Mouse (Mus musculus) liver, postnatal 0 days (tissue): ENCODE data around the gene Mgat1.
A peak's percentile ranks its signal among the peaks of the same experiment; 100 is the strongest.

Experiments used
- CTCF ChIP-seq: sonication (generic); IDR thresholded peaks from 2 replicates; pipeline ENCODE4 v1.5.1; 2016; ENCODE audit warnings: antibody characterized with exemption, low read depth
- EP300 ChIP-seq: IDR thresholded peaks from 2 replicates; pipeline ENCODE4 v1.6.1; 2016; ENCODE audit warnings: antibody characterized with exemption, low read depth, mild to moderate bottlenecking

GRCm38 (mm10) chr11:49213505-49213904 is 30.5 kb upstream of the Mgat1 start:
- TF ChIP-seq CTCF (no peak), EP300 (0 out of 2 replicates have a peak, but pooled peaks have one; percentile 9)
